Mouse (Mus musculus): ENCODE data around the gene Gm6169. TPM values are rescaled to one million over a fixed set of nuclear protein-coding genes. Genes with fewer than 3 reads are reported as not detected.
A peak's percentile ranks its signal among the peaks of the same experiment; 100 is the strongest.

Gene Gm6169
- polyA plus RNA-seq, 1 experiment from 2014 or later = 0.68 TPM

- no peak for ATAC-seq (ENCODE audit: low FRiP score, low read depth)
- no peak overlapping the region for H3K9ac ChIP-seq
- WGBS = 85% methylated on average over 3 of the region's 3 CpGs
Measured at GRCm38 (mm10) chr13:97088183-97088582, 10.9 kb downstream of the Gm6169 start.

GRCm38 (mm10) chr13:97087421-97087820 is 11.6 kb downstream of the Gm6169 start:
- no peak for ATAC-seq (ENCODE audit: low FRiP score, low read depth)
- Histone ChIP-seq H3K9me3 (no peaks in the 10 kb centered on the region), H3K36me3 (no peaks in the 10 kb centered on the region), H3K27ac (no peak overlapping the region), H3K9ac (no peak overlapping the region), H3K4me1 (0 out of 2 replicates have a peak, but pooled peaks cover 8% of the 10 kb centered on the region), H3K27me3 (replicated peaks) (no peaks in the 10 kb centered on the region), H3K4me2 (replicated peaks) (no peak overlapping the region), H3K4me3 (no peak overlapping the region)
- WGBS = 93% methylated on average over 6 of the region's 6 CpGs

More at GRCm38 (mm10) chr13:97088183-97088582, 10.9 kb downstream of the Gm6169 start:
- H3K27me3 ChIP-seq (replicated peaks) = no peaks in the 10 kb centered on the region
- H3K4me3 ChIP-seq = no peak overlapping the region
- no peak overlapping the region for H3K4me2 ChIP-seq (replicated peaks)
- no peaks in the 10 kb centered on the region for H3K9me3 ChIP-seq
- no peak overlapping the region for H3K27ac ChIP-seq
- H3K36me3 ChIP-seq = no peaks in the 10 kb centered on the region
- H3K4me1 ChIP-seq = 0 out of 2 replicates have a peak, but pooled peaks cover 8% of the 10 kb centered on the region

- 0 out of 2 replicates have a peak, but pooled peaks cover 8% of the 10 kb centered on the region for H3K4me1 ChIP-seq
- H3K27me3 ChIP-seq (replicated peaks) = no peaks in the 10 kb centered on the region
- H3K9me3 ChIP-seq = no peaks in the 10 kb centered on the region
- no peaks in the 10 kb centered on the region for H3K36me3 ChIP-seq
- WGBS = 58% methylated on average over 7 of the region's 9 CpGs
- H3K9ac ChIP-seq = no peak overlapping the region
- H3K27ac ChIP-seq = no peak overlapping the region
- ATAC-seq (ENCODE audit: low FRiP score, low read depth) = no peak
- no peak overlapping the region for H3K4me2 ChIP-seq (replicated peaks)
- H3K4me3 ChIP-seq = no peak overlapping the region
Measured at GRCm38 (mm10) chr13:97086316-97086715, 12.7 kb downstream of the Gm6169 start.

GRCm38 (mm10) chr13:97082432-97082831 is 16.6 kb downstream of the Gm6169 start:
- H3K9ac ChIP-seq = no peak overlapping the region
- no peaks in the 10 kb centered on the region for H3K36me3 ChIP-seq
- no peaks in the 10 kb centered on the region for H3K27me3 ChIP-seq (replicated peaks)
- H3K9me3 ChIP-seq = no peaks in the 10 kb centered on the region
- no peak overlapping the region for H3K4me3 ChIP-seq
- no peak overlapping the region for H3K4me2 ChIP-seq (replicated peaks)
- no peak for ATAC-seq (ENCODE audit: low FRiP score, low read depth)
- 91% methylated on average over 7 of the region's 7 CpGs for WGBS
- H3K4me1 ChIP-seq = 0 out of 2 replicates have a peak, but pooled peaks cover 8% of the 10 kb centered on the region
- H3K27ac ChIP-seq = no peak overlapping the region

GRCm38 (mm10) chr13:97080615-97081014 is 18.4 kb downstream of the Gm6169 start:
- H3K9me3 ChIP-seq = no peaks in the 10 kb centered on the region
- H3K4me1 ChIP-seq = 0 out of 2 replicates have a peak, but pooled peaks cover 8% of the 10 kb centered on the region
- ATAC-seq (ENCODE audit: low FRiP score, low read depth) = no peak
- no peak overlapping the region for H3K9ac ChIP-seq
- no peak overlapping the region for H3K4me2 ChIP-seq (replicated peaks)
- H3K27ac ChIP-seq = no peak overlapping the region
- no peaks in the 10 kb centered on the region for H3K27me3 ChIP-seq (replicated peaks)
- H3K4me3 ChIP-seq = no peak overlapping the region
- WGBS = 92% methylated on average over 3 of the region's 3 CpGs
- no peaks in the 10 kb centered on the region for H3K36me3 ChIP-seq

- 87% methylated on average over 2 of the region's 2 CpGs for WGBS
- no peak for ATAC-seq (ENCODE audit: low FRiP score, low read depth)
- Histone ChIP-seq H3K9ac (no peak overlapping the region), H3K4me2 (replicated peaks) (no peak overlapping the region), H3K27me3 (replicated peaks) (no peaks in the 10 kb centered on the region), H3K27ac (no peak overlapping the region), H3K9me3 (no peaks in the 10 kb centered on the region), H3K4me3 (no peak overlapping the region), H3K4me1 (0 out of 2 replicates have a peak, but pooled peaks cover 8% of the 10 kb centered on the region), H3K36me3 (no peaks in the 10 kb centered on the region)
Measured at GRCm38 (mm10) chr13:97080201-97080600, 18.8 kb downstream of the Gm6169 start.

- Histone ChIP-seq H3K4me1 (no peaks in the 10 kb centered on the region), H3K27me3 (replicated peaks) (no peaks in the 10 kb centered on the region), H3K4me2 (replicated peaks) (no peak overlapping the region), H3K36me3 (no peaks in the 10 kb centered on the region), H3K9me3 (no peaks in the 10 kb centered on the region), H3K27ac (no peak overlapping the region), H3K9ac (no peak overlapping the region), H3K4me3 (no peak overlapping the region)
- no peak for ATAC-seq (ENCODE audit: low FRiP score, low read depth)
- whole genome bisulfite sequencing = 97% methylated on average over 2 of the region's 2 CpGs
Measured at GRCm38 (mm10) chr13:97077556-97077955, 21.5 kb downstream of the Gm6169 start.

GRCm38 (mm10) chr13:97073497-97073896 is 25.5 kb downstream of the Gm6169 start:
- Histone ChIP-seq H3K4me2 (replicated peaks) (no peak overlapping the region; the same call in 1 of the 2 replicates), H3K4me1 (no peaks in the 10 kb centered on the region), H3K27ac (no peak overlapping the region), H3K4me3 (no peak overlapping the region), H3K9ac (no peak overlapping the region), H3K36me3 (no peaks in the 10 kb centered on the region), H3K9me3 (no peaks in the 10 kb centered on the region), H3K27me3 (replicated peaks) (no peaks in the 10 kb centered on the region)
- WGBS = 50% methylated on average over 1 of the region's 1 CpGs
- no peak for ATAC-seq (ENCODE audit: low FRiP score, low read depth)

GRCm38 (mm10) chr13:97071626-97072241 is 27.3 kb downstream of the Gm6169 start:
- Histone ChIP-seq H3K9me3 (no peaks in the 10 kb centered on the region), H3K27ac (peak overlapping the region; percentile 83), H3K9ac (peak overlapping the region; percentile 83), H3K4me1 (peaks cover 4% of the 10 kb centered on the region; the same call in 1 of the 2 replicates), H3K36me3 (no peaks in the 10 kb centered on the region), H3K4me3 (peak overlapping the region; percentile 82), H3K27me3 (replicated peaks) (0 out of 2 replicates have a peak, but pooled peaks cover 3% of the 10 kb centered on the region), H3K4me2 (replicated peaks) (peak overlapping the region; percentile 90)
- ATAC-seq (ENCODE audit: low FRiP score, low read depth) = peak; percentile 79
- WGBS = under 1% methylated on average over 75 of the region's 76 CpGs

- Histone ChIP-seq H3K27me3 (replicated peaks) (0 out of 2 replicates have a peak, but pooled peaks cover 4% of the 10 kb centered on the region), H3K4me3 (peak overlapping the region; percentile 82), H3K9me3 (no peaks in the 10 kb centered on the region), H3K9ac (peak overlapping the region; percentile 83), H3K4me2 (replicated peaks) (peak overlapping the region; percentile 90), H3K27ac (peak overlapping the region; percentile 83), H3K36me3 (no peaks in the 10 kb centered on the region), H3K4me1 (peaks cover 4% of the 10 kb centered on the region; the same call in 1 of the 2 replicates)
- WGBS = under 1% methylated on average over 84 of the region's 85 CpGs
- peak; percentile 82 for ATAC-seq (ENCODE audit: low FRiP score, low read depth)
Measured at GRCm38 (mm10) chr13:97070931-97071625, 28.0 kb downstream of the Gm6169 start.

GRCm38 (mm10) chr13:97068151-97068550 is 30.9 kb downstream of the Gm6169 start:
- Histone ChIP-seq H3K9ac (no peak overlapping the region), H3K9me3 (no peaks in the 10 kb centered on the region), H3K27ac (no peak overlapping the region), H3K4me1 (peaks cover 11% of the 10 kb centered on the region), H3K36me3 (no peaks in the 10 kb centered on the region), H3K4me3 (no peak overlapping the region), H3K4me2 (replicated peaks) (no peak overlapping the region), H3K27me3 (replicated peaks) (0 out of 2 replicates have a peak, but pooled peaks cover 4% of the 10 kb centered on the region)
- ATAC-seq (ENCODE audit: low FRiP score, low read depth) = no peak
- 51% methylated on average over 8 of the region's 8 CpGs for WGBS

GRCm38 (mm10) chr13:97067691-97068090 is 31.3 kb downstream of the Gm6169 start:
- Histone ChIP-seq H3K9ac (no peak overlapping the region), H3K4me1 (peaks cover 11% of the 10 kb centered on the region), H3K27me3 (replicated peaks) (0 out of 2 replicates have a peak, but pooled peaks cover 4% of the 10 kb centered on the region), H3K9me3 (no peaks in the 10 kb centered on the region), H3K4me2 (replicated peaks) (0 out of 2 replicates have a peak overlapping the region, but pooled peaks have one; percentile 1), H3K4me3 (no peak overlapping the region), H3K36me3 (no peaks in the 10 kb centered on the region), H3K27ac (no peak overlapping the region)
- no peak for ATAC-seq (ENCODE audit: low FRiP score, low read depth)
- 9% methylated on average over 6 of the region's 6 CpGs for WGBS
